Mouse (Mus musculus) G1E (cell line): ENCODE measurements at regions not wholly inside any gene's neighbourhood (a gene's known extent, or its start where the extent isn't known, plus 50 kb on each side); places are given as distances from the start of the nearest gene placed in this dataset.

Source experiments
- CTCF ChIP-seq: IDR thresholded peaks from 2 replicates; pipeline ENCODE4 v1.5.1; 2012; ENCODE audit warnings: low read depth, low read length, inconsistent platforms, mixed read lengths
- GATA1 ChIP-seq: IDR thresholded peaks from 2 replicates; pipeline ENCODE4 v1.6.1; 2012; ENCODE audit warnings: borderline replicate concordance, low read length, inconsistent platforms, mixed read lengths
- POLR2AphosphoS5 ChIP-seq: IDR thresholded peaks from 2 replicates; pipeline ENCODE4 v1.6.1; 2012; ENCODE audit warnings: low read depth, low read length, inconsistent platforms; ENCODE audit not compliant: insufficient replicate concordance
- TAL1 ChIP-seq: conservative IDR thresholded peaks from 2 replicates; pipeline ENCODE4 v1.6.1; 2012; ENCODE audit warnings: low read depth, low read length, inconsistent platforms, mixed read lengths

DNA sequence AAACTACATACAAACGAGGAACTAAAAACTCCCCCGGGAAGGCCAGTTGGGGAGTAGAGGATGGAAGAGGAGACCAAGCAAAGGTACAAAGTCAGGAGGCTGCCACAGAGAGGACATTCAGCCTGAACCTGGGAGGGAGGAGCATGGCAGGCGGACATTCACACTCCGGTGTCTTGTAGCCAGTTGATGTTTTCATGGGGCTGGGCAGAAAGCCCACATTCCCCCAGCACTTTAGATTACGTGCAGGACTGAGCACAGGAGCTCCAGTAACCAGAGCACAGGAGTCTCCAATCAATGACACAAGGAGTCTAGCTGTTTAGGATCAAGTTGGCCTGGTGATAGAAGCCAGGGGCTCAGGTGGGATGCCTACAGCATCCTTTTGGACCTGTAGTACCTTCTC, 360.1 kb downstream of the Pdcd6ip start:
- TF ChIP-seq CTCF: no peak
- no peak for TF ChIP-seq POLR2AphosphoS5
- no peak for TF ChIP-seq TAL1
- no peak for TF ChIP-seq GATA1
